Mouse (Mus musculus) kidney, adult 8-10 months (tissue): ENCODE results near the gene Brms1.

Experiments
- DNase-seq, 2 experiments: peaks; one replicate each; pipeline ENCODE4 v3.0.0; 2022

Gene Brms1

GRCm38 (mm10) chr19:5093481-5094242 lies 52.5 kb downstream of the Brms1 start:
- no peak for DNase-seq

- peak; percentile 84 to 93 for DNase-seq
Observed at GRCm38 (mm10) chr19:5094243-5094632, 53.1 kb downstream of the Brms1 start.

- DNase-seq = no peak
Observed at GRCm38 (mm10) chr19:5094746-5095417, 53.7 kb downstream of the Brms1 start.

GRCm38 (mm10) chr19:5095887-5096474 lies 54.8 kb downstream of the Brms1 start:
- no peak for DNase-seq

- no peak for DNase-seq
Observed at GRCm38 (mm10) chr19:5097521-5098362, 56.6 kb downstream of the Brms1 start.

- DNase-seq = no peak
Observed at GRCm38 (mm10) chr19:5098363-5099143, 57.4 kb downstream of the Brms1 start, which contains the start of gene Cnih2. Gene Cnih2 (minus strand): TSS chr19:5098521.
